Mouse (Mus musculus) MEL (cell line): ENCODE measurements at regions not wholly inside any gene's neighbourhood (a gene's known extent, or its start where the extent isn't known, plus 50 kb on each side); places are given as distances from the start of the nearest gene placed in this dataset.

Experiments
- NRF1 ChIP-seq: IDR thresholded peaks from 2 replicates; pipeline ENCODE4 v1.6.1; 2014; ENCODE audit warnings: low read depth, mild to moderate bottlenecking, inconsistent platforms, low read length, improper control_type of control experiment, moderate library complexity; ENCODE audit not compliant: poor library complexity, insufficient read depth, severe bottlenecking
- RCOR1 ChIP-seq: IDR thresholded peaks from 2 replicates; pipeline ENCODE4 v1.6.1; 2012; ENCODE audit warnings: low read depth, mild to moderate bottlenecking, inconsistent platforms, low read length, improper control_type of control experiment

- TF ChIP-seq NRF1 (no peak), RCOR1 (no peak)
Observed at GRCm38 (mm10) chr9:93170071-93170470, 628.0 kb downstream of the Plod2 start.
